Mouse (Mus musculus): ENCODE results near the gene Asb10.

- TF ChIP-seq CTCF (IDR thresholded peaks at IDR 0.05; ENCODE audit: low read depth, low read length): no peak
- TF ChIP-seq GATA1 (IDR thresholded peaks at IDR 0.05; ENCODE audit: borderline replicate concordance, low read length): no peak
Observed at GRCm38 (mm10) chr5:24502786-24503185, 38.0 kb downstream of the Asb10 start.
